Mouse (Mus musculus): ENCODE results near the gene Rcc1. TPM values are rescaled to one million over a fixed set of nuclear protein-coding genes. Genes with fewer than 3 reads are reported as not detected.
"Not testable (repeated sequence)": the region's sequence is repeated elsewhere in the genome, so short reads cannot be mapped to it uniquely, and the experiment has no call there.

The Rcc1 gene
- polyA plus RNA-seq, 1 experiment from 2014 or later = 92.6 TPM

- no peak overlapping the region for H3K9ac ChIP-seq
These were observed 59.6 kb downstream of the Rcc1 start for GRCm38 (mm10) chr4:132293682-132294240.

DNA sequence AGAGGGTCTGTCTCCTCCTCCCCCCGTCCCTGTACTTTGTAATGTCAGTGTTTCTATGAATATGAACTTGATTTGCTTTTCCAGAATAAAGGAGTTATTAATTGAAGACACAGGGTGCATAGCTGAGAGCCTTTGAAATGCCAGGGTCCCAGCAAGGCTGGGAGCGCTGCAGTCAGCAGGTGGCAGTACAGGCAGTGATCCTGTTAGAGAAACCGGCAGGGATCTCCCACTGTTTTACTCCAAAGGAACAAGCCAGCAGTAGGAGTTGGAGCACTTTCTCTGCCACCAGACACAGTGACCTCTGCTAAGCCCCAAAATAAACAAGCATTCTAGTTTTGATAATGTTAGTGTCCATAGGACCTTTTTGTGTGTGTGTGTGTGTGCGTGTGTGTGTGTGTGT is 60.4 kb downstream of the Rcc1 start:
- 41% methylated on average over 4 of the region's 4 CpGs for WGBS
- ATAC-seq (ENCODE audit: borderline replicate concordance, extremely low read depth, low FRiP score, low TSS enrichment) = no peak
- no peak overlapping the region for H3K4me3 ChIP-seq
- no peaks in the 10 kb centered on the region for H3K9me3 ChIP-seq
- no peaks in the 10 kb centered on the region for H3K4me1 ChIP-seq
- no peak overlapping the region for H3K9ac ChIP-seq
- peaks cover 17% of the 10 kb centered on the region for H3K36me3 ChIP-seq
- H3K27me3 ChIP-seq = no peaks in the 10 kb centered on the region
- no peak overlapping the region for H3K27ac ChIP-seq
- no peak overlapping the region for H3K4me2 ChIP-seq

More at GRCm38 (mm10) chr4:132293682-132294240, 59.6 kb downstream of the Rcc1 start:
- no peak for ATAC-seq (ENCODE audit: borderline replicate concordance, extremely low read depth, low FRiP score, low TSS enrichment)
- Histone ChIP-seq H3K9me3 (no peaks in the 10 kb centered on the region), H3K27ac (no peak overlapping the region), H3K4me2 (no peak overlapping the region), H3K27me3 (no peaks in the 10 kb centered on the region), H3K36me3 (peaks cover 17% of the 10 kb centered on the region), H3K4me1 (no peaks in the 10 kb centered on the region), H3K4me3 (no peak overlapping the region)
- WGBS = 70% methylated on average over 7 of the region's 7 CpGs

GRCm38 (mm10) chr4:132291624-132292335 is 61.6 kb downstream of the Rcc1 start:
- Histone ChIP-seq H3K4me3 (no peak overlapping the region), H3K9ac (no peak overlapping the region), H3K27ac (no peak overlapping the region), H3K4me2 (no peak overlapping the region), H3K4me1 (no peaks in the 10 kb centered on the region), H3K36me3 (peaks cover 21% of the 10 kb centered on the region), H3K9me3 (no peaks in the 10 kb centered on the region), H3K27me3 (no peaks in the 10 kb centered on the region)
- ATAC-seq (ENCODE audit: borderline replicate concordance, extremely low read depth, low FRiP score, low TSS enrichment) = no peak
- WGBS = 85% methylated on average over 12 of the region's 12 CpGs

DNA sequence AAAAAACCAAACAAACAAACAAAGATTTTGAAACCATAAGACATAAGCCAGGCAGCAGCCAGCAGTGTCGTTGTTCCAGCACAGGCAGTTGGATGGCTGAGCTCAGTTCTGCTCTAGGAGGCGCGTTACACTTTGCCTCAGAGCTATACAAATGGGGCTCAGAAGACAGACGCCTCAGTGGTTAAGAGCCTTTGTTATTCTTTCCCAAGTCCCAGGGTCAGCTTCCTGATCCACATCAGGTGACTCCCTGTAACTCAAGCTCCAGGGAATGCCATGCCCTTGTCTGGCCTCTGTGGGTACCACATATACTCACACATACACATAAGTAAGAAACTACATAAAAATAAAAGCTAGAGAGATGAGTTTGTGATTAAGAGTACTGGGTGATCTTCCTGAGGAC is 62.3 kb downstream of the Rcc1 start:
- no peaks in the 10 kb centered on the region for H3K27me3 ChIP-seq
- H3K4me1 ChIP-seq = no peaks in the 10 kb centered on the region
- no peak overlapping the region for H3K27ac ChIP-seq
- H3K4me2 ChIP-seq = no peak overlapping the region
- ATAC-seq (ENCODE audit: borderline replicate concordance, extremely low read depth, low FRiP score, low TSS enrichment) = no peak
- H3K4me3 ChIP-seq = no peak overlapping the region
- H3K36me3 ChIP-seq = peaks cover 25% of the 10 kb centered on the region
- no peaks in the 10 kb centered on the region for H3K9me3 ChIP-seq
- whole genome bisulfite sequencing = 95% methylated on average over 4 of the region's 4 CpGs
- H3K9ac ChIP-seq = no peak overlapping the region

DNA sequence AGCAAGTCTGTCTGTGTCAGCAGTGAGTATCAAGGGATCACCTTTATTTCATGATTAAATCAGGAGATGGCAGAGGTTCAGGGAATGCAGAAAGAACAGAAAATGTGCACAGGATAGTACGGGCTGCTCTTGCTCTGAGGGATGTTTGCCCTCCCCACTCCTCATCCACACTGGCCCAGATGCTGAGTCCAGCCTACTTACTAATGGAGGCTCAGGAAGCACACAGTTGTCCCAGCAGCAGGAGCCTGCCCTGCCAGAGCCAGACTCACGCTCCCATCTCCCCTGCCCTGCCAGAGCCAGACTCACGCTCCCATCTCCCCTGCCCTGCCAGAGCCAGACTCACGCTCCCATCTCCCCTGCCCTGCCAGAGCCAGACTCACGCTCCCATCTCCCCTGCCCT is 64.6 kb downstream of the Rcc1 start:
- H3K9ac ChIP-seq; H3K27me3 ChIP-seq; H3K4me3 ChIP-seq; H3K27ac ChIP-seq; H3K9me3 ChIP-seq; H3K4me2 ChIP-seq; H3K4me1 ChIP-seq; ATAC-seq (ENCODE audit: borderline replicate concordance, extremely low read depth, low FRiP score, low TSS enrichment): not testable (repeated sequence)
- H3K36me3 ChIP-seq = peaks cover 42% of the 10 kb centered on the region
- 74% methylated on average over 4 of the region's 5 CpGs for WGBS

Other genes with a start within 250 kb of the Rcc1 start
- 0.05 and 0.06 TPM in 2 replicates for gene Oprd1, start 209.1 kb downstream of the Rcc1 start, polyA plus RNA-seq (2015; fragmentation: Nextera tagmentation; extraction: Ambion mirVana)
- gene Ythdf2, start 141.3 kb downstream of the Rcc1 start, polyA plus RNA-seq (2015; fragmentation: Nextera tagmentation; extraction: Ambion mirVana) = 105 and 109 TPM in 2 replicates
- gene Gmeb1, start 92.0 kb downstream of the Rcc1 start, polyA plus RNA-seq (2015; fragmentation: Nextera tagmentation; extraction: Ambion mirVana) = 35.4 and 38.1 TPM in 2 replicates
- 46.0 and 48.5 TPM in 2 replicates for gene Taf12, start 79.2 kb downstream of the Rcc1 start, polyA plus RNA-seq (2015; fragmentation: Nextera tagmentation; extraction: Ambion mirVana)
- 1.4 and 2.5 TPM in 2 replicates for gene Rab42, start 50.2 kb downstream of the Rcc1 start, polyA plus RNA-seq (2015; fragmentation: Nextera tagmentation; extraction: Ambion mirVana)
- gene Trnau1ap, start 24.1 kb downstream of the Rcc1 start, polyA plus RNA-seq (2015; fragmentation: Nextera tagmentation; extraction: Ambion mirVana) = 67.2 and 75.0 TPM in 2 replicates
- gene Phactr4, start 68.9 kb upstream of the Rcc1 start, polyA plus RNA-seq (2015; fragmentation: Nextera tagmentation; extraction: Ambion mirVana) = 17.6 and 18.7 TPM in 2 replicates
- 23.3 and 24.2 TPM in 2 replicates for gene Med18, start 110.3 kb upstream of the Rcc1 start, polyA plus RNA-seq (2015; fragmentation: Nextera tagmentation; extraction: Ambion mirVana)
- 11.9 and 12.7 TPM in 2 replicates for gene Sesn2, start 156.9 kb upstream of the Rcc1 start, polyA plus RNA-seq (2015; fragmentation: Nextera tagmentation; extraction: Ambion mirVana)
- gene Atpif1, start 180.1 kb upstream of the Rcc1 start, polyA plus RNA-seq (2015; fragmentation: Nextera tagmentation; extraction: Ambion mirVana) = 913 and 923 TPM in 2 replicates
- gene Dnajc8, start 181.9 kb upstream of the Rcc1 start, polyA plus RNA-seq (2015; fragmentation: Nextera tagmentation; extraction: Ambion mirVana) = 146 and 157 TPM in 2 replicates
- 1.1 and 1.2 TPM in 2 replicates for gene Ptafr, start 210.5 kb upstream of the Rcc1 start, polyA plus RNA-seq (2015; fragmentation: Nextera tagmentation; extraction: Ambion mirVana)

All from lung, embryonic 15.5 days (tissue).